Mouse (Mus musculus) c-Kit-negative CD71-positive TER-119-positive erythroid progenitor cells, embryonic 14.5 days (primary cell): ENCODE results near the gene Gtf2a1l.
A peak's percentile ranks its signal among the peaks of the same experiment; 100 is the strongest.

Experiments used
- DNase-seq: peaks from one replicate; pipeline ENCODE4 v3.0.0-alpha.2; 2013; ENCODE audit warnings: low read depth, low spot score

The Gtf2a1l gene

DNA sequence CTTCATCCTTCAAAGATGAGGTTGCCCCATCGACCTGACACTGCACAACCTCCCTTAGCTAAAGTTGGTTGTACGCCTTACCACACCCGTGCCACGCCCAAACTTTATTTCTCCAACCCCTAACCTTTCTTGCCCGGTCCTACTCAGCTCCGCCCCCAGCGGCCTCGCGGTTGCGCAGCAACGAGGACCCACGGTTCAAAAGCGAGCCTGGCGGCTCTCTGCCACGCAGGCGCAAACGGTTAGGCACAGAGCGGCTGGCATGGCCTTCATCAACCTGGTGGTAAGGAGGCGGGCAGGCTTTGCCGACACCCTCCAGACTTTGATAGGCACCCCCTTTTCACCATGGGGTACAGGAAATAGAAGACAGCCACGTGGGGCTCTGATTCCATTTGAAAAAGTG is at the start of gene Gtf2a1l:
Gene Gtf2a1l, plus strand, starts transcription at position 209 of the 400 bp plus-strand sequence.
- no peak for DNase-seq

DNA sequence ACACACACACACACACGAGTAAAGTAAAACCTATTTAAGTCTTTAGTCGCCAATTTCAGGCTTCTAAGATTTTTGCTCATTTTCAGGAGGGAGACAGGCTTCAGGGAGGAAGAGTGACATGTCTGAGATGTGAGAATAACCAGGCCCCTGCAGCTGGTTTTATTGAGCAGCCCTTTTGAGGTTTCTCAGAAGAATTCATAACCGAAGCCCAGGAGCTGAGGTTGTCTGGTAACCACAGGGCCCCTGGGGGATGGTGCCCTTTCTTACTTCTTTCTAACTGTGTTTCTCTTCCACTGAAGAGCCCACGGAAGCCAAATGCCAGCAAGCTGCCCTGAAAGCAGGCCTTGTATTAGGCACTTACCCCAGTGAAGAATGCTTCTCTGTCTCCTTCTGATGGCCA is 47.5 kb upstream of the Gtf2a1l start:
- DNase-seq: no peak

- DNase-seq: no peak
These were observed 47.1 kb upstream of the Gtf2a1l start for GRCm38 (mm10) chr17:88621374-88621773.

DNA sequence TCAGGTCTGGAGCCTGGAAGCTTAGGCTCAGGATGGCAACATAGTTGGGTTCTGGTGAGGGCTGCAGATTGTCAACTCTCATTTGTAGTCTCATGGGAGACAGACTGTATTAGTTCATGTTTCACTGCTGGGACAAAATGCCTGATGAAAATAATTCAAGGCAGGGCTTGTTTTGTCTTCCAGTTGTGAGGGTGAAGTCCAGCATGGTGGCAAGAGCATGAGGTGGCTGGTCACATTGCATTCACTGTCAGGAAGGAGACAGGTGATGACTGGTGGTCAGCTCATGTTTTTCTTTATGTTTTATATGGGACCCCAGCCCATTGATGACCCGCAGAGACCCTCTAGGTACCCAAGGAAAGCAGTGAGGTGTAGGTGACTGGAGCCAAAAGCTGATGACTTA is 45.7 kb upstream of the Gtf2a1l start:
- DNase-seq: no peak

GRCm38 (mm10) chr17:88624386-88624785 is 44.1 kb upstream of the Gtf2a1l start:
- DNase-seq: no peak

GRCm38 (mm10) chr17:88625350-88625749 is 43.1 kb upstream of the Gtf2a1l start:
- DNase-seq: no peak

- no peak for DNase-seq
These were observed 42.5 kb upstream of the Gtf2a1l start for GRCm38 (mm10) chr17:88625931-88626330.

DNA sequence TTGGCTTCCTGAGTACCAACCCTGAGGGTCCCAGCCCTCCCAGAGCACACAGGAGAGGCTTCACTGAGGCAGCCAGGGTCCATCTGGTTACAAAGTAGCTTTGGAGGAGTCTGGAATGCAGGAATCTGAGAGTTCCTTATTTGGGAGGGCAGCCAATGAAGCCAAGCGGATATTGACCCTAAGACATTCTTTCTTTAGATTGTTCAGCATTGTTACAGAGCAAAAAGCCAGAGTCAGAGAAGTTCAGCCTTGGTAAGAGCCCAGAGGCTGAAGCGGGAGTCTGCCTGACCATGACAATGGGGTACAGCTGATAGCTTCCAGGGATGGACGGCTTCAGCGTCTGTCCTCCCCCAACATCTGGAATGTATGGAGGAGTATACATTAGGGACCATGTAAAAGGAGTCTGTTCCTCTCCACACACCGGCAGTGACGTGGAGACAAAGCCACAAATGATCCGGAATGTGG is 42.1 kb upstream of the Gtf2a1l start:
- no peak for DNase-seq

GRCm38 (mm10) chr17:88627150-88627549 is 41.3 kb upstream of the Gtf2a1l start:
- DNase-seq: no peak

GRCm38 (mm10) chr17:88628676-88629380 is 39.6 kb upstream of the Gtf2a1l start:
- no peak for DNase-seq

- no peak for DNase-seq
These were observed 39.1 kb upstream of the Gtf2a1l start for GRCm38 (mm10) chr17:88629381-88629759.

GRCm38 (mm10) chr17:88629931-88630553 is 38.4 kb upstream of the Gtf2a1l start:
- no peak for DNase-seq

- DNase-seq: no peak
These were observed 37.9 kb upstream of the Gtf2a1l start for GRCm38 (mm10) chr17:88630554-88630948.

GRCm38 (mm10) chr17:88632631-88633030 is 35.8 kb upstream of the Gtf2a1l start:
- no peak for DNase-seq

DNA sequence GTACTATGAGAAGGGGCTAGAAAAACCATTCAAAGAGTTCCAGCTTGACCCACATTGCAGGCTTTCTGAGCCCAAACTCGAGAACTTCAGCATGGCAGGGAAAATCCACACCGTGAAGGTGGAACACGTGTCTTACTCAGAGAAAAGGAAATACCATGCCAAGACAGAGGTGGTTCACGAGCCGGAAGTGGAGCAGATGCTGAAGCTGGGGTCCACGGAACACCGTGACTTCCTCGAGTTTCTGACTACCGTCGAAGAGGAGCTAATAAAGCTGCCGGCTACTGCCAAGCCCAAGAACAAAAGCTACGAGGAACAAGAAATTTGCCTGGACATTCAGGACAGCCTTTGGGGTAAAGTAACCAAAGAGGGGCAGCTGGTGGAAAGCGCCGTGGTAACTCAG is 32.4 kb upstream of the Gtf2a1l start:
- DNase-seq: no peak

DNA sequence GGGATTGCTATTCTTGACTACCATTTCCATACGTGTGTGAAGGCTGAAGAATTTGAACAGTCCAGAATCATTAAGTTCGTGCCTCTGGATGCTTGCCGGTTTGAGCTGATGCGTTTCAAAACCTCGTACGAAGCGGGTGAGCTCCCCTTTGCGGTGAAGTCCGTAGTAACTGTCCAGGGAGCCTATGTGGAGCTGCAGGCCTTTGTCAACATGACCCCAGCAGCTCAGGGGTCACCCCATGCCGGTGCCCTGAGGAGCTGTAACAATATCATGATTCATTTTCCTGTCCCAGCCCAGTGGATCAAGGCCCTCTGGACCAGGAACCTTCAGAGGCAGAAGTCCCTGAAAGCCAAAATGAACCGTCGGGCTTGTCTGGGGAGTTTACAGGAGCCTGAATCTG is 31.9 kb upstream of the Gtf2a1l start:
- no peak for DNase-seq

- DNase-seq: peak; percentile 4
These were observed 27.4 kb upstream of the Gtf2a1l start for GRCm38 (mm10) chr17:88641012-88641411.

DNA sequence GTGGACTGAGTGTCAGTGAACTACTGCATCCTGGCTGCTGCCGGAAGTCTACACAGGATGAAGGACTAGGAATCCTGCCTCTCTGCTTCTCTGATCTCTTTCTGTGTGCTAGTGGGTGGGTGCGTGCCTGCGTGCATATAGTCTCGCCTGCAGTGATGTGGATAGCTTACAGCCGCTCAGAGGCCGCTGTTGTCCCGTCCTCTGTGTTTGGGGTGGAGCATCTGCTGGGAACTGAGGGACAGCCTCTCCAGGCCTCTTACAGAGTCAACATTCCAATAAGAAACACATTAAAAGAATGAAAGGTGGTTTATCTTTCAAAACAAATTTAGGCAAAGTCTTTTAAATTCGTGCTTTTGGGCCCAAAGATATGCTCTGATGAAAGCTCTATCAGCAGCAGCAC is 26.6 kb upstream of the Gtf2a1l start:
- DNase-seq: no peak

DNA sequence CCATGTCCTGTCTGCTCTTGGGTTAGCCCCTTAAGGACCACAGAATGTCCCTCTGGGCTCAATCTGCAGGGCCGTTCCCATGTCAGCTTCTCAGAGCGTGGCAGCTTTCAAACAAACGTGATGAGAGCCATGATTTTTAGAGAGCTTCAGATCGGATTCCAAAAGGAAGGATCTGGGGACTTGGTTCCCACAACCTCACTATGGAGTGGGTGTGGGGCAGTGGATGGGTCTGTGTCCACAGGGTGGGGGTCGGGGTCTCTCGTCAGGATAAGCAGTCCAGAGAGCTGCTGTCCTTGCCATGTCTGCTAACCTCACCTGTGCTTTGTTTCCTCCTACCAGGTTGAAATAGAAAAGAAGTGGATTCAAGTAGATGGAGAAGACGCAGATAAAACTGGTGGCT is 23.6 kb upstream of the Gtf2a1l start:
- DNase-seq: no peak

- no peak for DNase-seq
These were observed 23.2 kb upstream of the Gtf2a1l start for GRCm38 (mm10) chr17:88645299-88645698.

GRCm38 (mm10) chr17:88647149-88647548 is 21.3 kb upstream of the Gtf2a1l start:
- no peak for DNase-seq

DNA sequence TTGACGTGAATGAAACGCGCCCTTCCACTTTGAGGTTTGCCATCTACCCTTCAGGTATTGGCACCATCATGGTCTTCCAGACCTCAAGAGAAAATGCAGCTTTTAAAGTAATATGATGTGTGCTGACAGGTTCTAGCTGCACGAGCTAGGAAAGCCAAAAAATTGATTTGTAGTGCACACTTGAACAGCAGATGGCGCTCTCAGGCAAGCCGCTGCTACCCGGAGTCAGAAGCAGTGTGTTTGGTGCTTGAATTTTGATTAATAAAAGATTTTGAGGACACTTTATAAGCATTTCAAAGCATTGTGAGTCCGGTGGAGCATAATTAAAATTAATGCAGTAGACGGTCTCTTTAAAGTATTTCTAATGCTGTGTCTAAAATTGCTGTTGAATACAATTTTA is 16.4 kb upstream of the Gtf2a1l start:
- no peak for DNase-seq

- DNase-seq: peak; percentile 15
These were observed 15.6 kb upstream of the Gtf2a1l start for GRCm38 (mm10) chr17:88652702-88653374.
